Mouse (Mus musculus) kidney, adult 2 months (tissue): ENCODE data around the gene Gckr.
A peak's percentile ranks its signal among the peaks of the same experiment; 100 is the strongest.

Experiments used
- CTCF ChIP-seq: fragments of 200-500 bp; conservative IDR thresholded peaks from 2 replicates; pipeline ENCODE4 v1.5.1; 2011; ENCODE audit warnings: low read depth, mild to moderate bottlenecking, control low read depth, low read length, moderate library complexity, mixed read lengths; ENCODE audit not compliant: insufficient read depth, insufficient read length
- POLR2A ChIP-seq: fragments of 200-500 bp; IDR thresholded peaks from one replicate; pipeline ENCODE4 v1.6.1; 2011; ENCODE audit warnings: low read depth, low read length, control low read depth

DNA sequence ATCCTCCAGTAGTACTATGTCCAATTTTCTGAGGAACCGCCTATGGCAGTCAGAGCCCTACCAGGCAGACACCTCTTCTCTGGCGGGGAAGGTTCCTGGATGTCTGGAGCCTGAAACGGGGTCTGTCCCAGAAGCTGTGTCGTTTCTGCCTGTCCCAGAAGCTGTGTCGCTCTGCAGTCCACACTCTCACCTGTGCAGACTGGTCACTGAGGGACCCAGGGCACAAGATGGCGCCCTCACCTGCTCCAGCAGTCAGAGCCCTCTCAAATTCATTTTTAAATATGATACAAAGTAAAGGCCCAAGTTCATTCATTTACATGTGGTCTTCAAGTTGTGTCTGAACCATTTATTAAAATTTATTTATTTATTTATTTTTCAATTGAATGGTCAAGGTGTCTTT lies 63.7 kb downstream of the Gckr start:
- TF ChIP-seq POLR2A (no peak), CTCF (peak; percentile 55)
